Mouse (Mus musculus) liver, adult (tissue): ENCODE measurements at regions not wholly inside any gene's neighbourhood (a gene's known extent, or its start where the extent isn't known, plus 50 kb on each side); places are given as distances from the start of the nearest gene placed in this dataset.

Experiments used
- GATA4 ChIP-seq: IDR thresholded peaks from 2 replicates; pipeline ENCODE4 v1.6.1; 2014; ENCODE audit warnings: mild to moderate bottlenecking, low read length; ENCODE audit not compliant: insufficient replicate concordance

- TF ChIP-seq GATA4, result no peak
Observed at GRCm38 (mm10) chr16:74785365-74786119, 373.9 kb upstream of the Robo2 start.

DNA sequence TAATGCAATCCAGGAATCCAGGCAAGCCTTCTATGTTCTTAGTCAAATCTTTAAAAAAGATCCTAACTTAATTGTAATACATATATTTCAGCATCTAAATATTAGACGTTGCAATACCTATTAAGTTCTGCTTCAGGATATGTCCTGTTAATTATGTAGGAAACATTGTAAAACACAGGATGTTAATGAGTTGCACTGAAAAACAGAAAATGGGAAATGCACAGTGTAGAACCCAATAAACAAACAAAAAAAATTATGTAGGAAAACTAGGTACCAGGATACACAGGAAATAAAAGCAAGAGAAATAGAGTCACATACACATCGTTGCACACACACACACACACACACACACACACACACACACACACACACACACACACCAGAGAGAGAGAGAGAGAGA lies 368.8 kb upstream of the Robo2 start:
- no peak for TF ChIP-seq GATA4

- TF ChIP-seq GATA4, result no peak
Observed at GRCm38 (mm10) chr16:74768264-74768663, 356.6 kb upstream of the Robo2 start.

DNA sequence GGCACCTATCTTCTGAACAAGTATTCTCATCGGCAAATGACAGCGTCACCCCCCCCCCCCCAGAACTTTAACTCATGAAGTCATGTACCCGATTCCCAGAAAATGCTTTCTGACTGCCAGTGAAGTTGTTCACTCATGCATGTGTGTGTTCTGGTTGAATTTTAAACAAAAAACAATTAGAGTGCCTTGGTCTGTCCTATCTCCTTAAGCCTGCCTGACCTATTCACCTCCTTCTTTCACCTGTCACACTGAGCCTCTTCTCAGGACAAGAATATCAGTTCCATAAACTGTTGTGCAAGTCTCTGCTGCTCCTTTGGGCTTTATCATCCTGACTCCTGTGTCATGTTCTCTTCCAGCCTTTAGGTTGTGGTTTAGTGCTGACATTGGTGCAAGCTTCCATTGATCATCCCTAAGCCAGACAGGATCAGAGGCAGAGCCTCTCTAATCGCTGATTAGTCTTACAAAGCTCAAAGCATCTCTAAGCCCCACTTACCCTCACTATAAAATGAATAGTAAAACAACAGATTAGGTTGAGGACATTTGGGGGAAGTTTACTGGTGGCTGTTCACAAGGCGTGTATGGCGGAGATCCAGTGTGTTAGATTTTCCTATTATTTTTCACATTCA lies 345.2 kb upstream of the Robo2 start:
- no peak for TF ChIP-seq GATA4

GRCm38 (mm10) chr16:74750900-74751299 lies 339.3 kb upstream of the Robo2 start:
- TF ChIP-seq GATA4, result no peak

- TF ChIP-seq GATA4, result no peak
Observed at GRCm38 (mm10) chr16:74749006-74749405, 337.4 kb upstream of the Robo2 start.

DNA sequence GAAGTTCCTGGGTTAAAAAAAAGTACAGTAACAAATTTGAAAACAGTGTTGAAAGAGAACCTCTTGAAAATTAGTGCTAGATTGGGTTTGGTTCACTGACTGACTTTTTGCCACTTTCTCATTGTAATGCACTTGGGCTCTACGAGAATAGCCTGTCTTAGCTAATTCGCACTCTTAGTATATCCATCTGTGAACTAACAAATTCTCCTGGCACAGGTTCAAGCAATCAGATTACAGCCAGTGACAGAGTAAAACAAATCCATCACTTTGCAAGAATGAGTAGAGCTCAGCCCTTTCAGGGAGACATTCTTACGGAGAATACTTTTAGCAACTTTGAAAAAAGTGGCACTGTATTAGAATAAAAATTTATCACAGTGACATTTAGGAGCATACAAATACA lies 331.9 kb upstream of the Robo2 start:
- no peak for TF ChIP-seq GATA4

DNA sequence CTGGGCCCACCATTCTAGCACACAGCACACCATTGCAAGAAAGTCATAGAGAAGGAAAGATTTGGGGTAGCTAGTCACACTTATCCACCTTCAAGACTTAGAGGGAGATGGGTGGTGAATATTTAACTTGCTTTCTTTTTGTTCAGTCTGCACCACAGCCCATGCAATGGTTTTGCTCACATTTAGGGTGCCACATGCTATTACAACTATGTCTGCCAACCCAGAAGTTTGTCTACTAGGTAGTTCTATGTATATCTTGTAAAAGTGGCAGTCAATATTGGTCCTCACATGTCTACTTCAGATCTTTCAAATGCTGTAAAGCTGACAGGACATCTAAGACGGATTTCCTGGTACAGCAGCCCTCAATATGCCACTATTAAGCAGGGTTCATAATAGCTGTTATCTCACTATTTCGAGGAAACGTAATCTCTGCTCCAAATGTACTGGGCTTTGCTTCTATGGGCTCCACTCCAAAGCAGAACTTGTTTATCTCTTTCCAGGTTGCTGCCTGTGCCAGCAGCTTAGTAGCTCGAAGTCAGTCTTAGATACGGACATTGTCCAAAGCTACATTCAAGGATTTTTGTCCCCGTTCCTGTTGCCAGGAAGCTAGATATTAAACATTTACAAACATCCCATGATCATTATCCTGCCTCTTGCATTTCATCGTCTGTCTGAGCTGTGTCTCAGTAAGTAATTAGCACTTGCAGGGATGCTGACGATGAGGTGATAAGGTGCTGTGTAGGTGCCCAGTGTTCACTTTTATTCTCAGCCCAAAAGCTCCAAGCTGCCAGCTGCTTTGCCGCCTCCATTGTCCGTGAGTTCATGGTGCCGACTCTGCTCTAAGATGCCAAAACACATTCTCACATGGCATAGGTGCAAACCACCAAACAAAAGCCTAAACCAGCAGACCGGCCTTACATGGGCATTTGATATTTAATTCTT lies 327.8 kb upstream of the Robo2 start:
- TF ChIP-seq GATA4, result no peak

DNA sequence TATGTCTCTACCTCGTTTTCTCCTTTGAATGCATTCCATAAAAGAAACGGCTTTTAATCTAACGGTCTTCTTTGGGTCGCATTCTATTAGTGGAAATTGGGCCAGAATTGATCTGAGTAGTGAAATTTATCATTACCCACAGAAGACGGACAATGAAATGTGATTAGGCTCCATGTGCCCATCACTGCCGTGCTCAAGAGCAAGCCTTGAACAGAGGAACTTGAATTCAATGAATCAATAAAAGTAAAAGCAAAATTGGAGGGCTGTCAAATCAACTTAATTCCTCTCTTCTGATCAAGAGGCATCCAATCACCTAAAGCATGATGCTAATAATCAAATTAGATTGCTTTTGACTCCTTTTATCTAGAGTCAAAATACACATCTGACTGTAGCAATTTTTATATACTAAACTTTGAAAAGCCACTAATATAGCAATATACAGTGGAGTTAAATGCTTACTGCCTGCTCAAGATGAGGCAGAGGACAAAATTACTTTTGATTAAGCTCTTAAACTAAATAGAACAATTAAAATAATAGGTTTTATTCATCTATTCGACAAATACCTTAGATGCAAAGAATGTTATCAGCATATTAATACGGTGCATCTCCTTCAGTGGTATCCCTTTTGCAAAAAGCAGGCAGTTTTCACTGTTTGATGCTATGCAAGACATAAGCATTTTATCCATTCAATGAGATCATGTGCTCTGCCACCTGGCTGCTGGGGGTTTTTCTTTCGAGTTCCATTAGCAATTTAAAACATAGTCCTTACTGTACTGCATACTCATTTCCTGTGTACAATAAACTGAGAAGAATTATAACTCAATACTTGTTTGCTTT lies 321.5 kb upstream of the Robo2 start:
- no peak for TF ChIP-seq GATA4

DNA sequence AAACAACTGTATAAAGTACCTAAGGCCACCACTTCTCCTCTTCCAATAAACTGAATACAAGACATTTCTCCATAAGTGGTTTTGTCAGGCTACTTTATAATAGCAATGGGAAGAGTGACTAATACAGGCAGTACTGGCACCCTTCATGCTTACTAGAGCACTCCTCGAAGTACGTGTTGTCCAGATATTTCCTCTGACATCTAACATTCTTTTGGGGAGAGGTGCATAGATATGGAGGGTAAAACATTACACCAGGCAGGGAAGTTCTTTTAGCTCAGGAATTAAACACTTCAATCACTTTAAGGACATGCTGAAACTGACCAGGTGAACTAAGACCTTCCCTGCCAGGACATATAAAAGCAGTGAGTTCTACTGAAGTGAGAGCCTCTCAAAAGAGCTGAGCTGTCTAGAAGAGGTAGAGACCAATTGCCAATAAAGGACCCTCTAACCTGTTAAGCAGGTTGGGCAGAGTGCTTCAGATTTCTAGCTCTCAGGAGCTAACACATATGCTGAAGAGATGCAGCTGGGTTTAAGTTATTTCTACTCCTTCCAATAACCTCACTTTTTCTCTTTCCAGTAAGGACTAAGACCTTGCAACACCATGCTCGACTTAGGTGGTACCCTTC lies 318.7 kb upstream of the Robo2 start:
- TF ChIP-seq GATA4, result no peak

- TF ChIP-seq GATA4, result no peak
Observed at GRCm38 (mm10) chr16:74723217-74723616, 311.6 kb upstream of the Robo2 start.

DNA sequence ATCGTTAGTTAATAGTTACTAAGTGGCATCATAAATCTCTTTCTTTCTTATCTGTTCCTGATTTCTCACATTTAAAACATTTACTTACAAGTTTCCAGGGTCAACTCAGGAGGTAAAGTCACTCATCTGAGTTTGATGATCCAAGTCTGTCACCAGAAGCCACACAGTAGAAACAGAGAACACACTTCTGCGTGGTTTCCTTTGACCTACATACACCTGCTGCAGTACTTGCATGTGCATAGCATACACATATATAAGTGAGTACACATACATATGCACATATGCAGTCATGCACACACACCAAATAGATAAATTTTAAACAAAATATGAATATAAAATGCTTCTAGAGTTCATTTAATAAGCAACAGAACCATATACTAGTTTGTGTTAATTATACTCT lies 306.5 kb upstream of the Robo2 start:
- no peak for TF ChIP-seq GATA4

DNA sequence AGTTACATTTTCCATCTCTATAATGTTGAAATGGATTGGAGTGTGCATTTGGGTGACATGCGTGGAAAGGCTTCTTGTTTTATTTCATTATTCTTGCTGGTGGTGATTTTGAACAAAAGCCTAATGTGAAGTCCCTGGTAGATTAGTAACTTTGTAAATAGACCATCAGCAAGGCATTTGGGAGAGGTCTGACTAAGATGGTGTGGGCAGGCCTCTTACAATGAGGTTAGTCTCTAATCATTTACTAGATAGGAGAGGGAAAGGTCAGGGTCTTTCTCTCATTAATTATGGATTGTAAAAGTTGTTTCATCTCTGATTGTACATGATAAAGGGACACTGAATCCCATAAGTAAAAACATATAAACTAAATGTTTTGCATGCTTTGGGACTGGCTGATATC lies 306.0 kb upstream of the Robo2 start:
- TF ChIP-seq GATA4, result no peak

DNA sequence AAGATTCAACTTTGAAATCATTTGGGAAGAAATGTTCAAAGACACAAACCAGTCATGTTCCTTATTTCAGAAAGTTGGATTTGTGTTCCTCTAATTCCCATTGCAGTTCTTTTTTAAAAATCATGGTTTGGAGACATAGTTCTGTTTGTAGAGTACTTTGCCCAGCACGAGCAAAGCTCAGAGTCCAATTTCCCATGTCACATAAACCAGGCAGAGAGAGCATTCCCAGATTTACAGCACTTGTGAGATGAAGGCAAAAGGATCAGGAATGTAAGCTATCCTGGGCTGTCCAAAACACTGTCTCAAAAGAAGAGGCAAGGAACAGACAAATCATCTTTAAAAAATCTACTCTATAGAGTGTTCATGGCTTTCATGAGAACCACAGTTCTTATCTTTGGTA lies 303.3 kb upstream of the Robo2 start:
- no peak for TF ChIP-seq GATA4
